Mouse (Mus musculus) midbrain, embryonic 12.5 days (tissue): Measurements from ENCODE around the gene Pdss2. TPM values are rescaled to one million over a fixed set of nuclear protein-coding genes. Genes with fewer than 3 reads are reported as not detected.
"Not testable (repeated sequence)": the region's sequence is repeated elsewhere in the genome, so short reads cannot be mapped to it uniquely, and the experiment has no call there.

Experiments
- ATAC-seq: fragments of 200-750 bp; cut with Nextera tagmentation; 2 replicates; pipeline ENCODE4 v1.8.0; 2017; ENCODE audit warnings: low read depth, moderate TSS enrichment, moderate library complexity; ENCODE audit not compliant: low FRiP score
- H3K27ac ChIP-seq: fragments of 300-500 bp; sonication (generic); replicated peaks from 2 replicates; pipeline ENCODE4 v1.5.1; 2016; ENCODE audit warnings: mild to moderate bottlenecking
- H3K27me3 ChIP-seq: fragments of 300-500 bp; sonication (generic); 2 replicates; pipeline ENCODE4 v1.6.1; 2016; ENCODE audit warnings: mild to moderate bottlenecking
- H3K36me3 ChIP-seq: fragments of 300-500 bp; sonication (generic); 2 replicates; pipeline ENCODE4 v1.6.1; 2016
- H3K4me1 ChIP-seq: fragments of 300-500 bp; sonication (generic); 2 replicates; pipeline ENCODE4 v1.6.1; 2016
- H3K4me2 ChIP-seq: fragments of 300-500 bp; sonication (generic); replicated peaks from 2 replicates; pipeline ENCODE4 v1.6.1; 2016; ENCODE audit warnings: mild to moderate bottlenecking, moderate library complexity
- H3K4me3 ChIP-seq: fragments of 300-500 bp; sonication (generic); 2 replicates; pipeline ENCODE4 v1.5.1; 2016; ENCODE audit warnings: mild to moderate bottlenecking
- H3K9ac ChIP-seq: fragments of 300-500 bp; sonication (generic); replicated peaks from 2 replicates; pipeline ENCODE4 v1.6.1; 2016; ENCODE audit warnings: mild to moderate bottlenecking, moderate library complexity
- H3K9me3 ChIP-seq: fragments of 300-500 bp; sonication (generic); 2 replicates; pipeline ENCODE4 v1.6.1; 2016; ENCODE audit warnings: mild to moderate bottlenecking
- WGBS: fragments of 180-500 bp; shearing (Covaris S2); methylation state at CpG from one replicate; pipeline ENCODE4 v1.1.7; 2016; 5-methylcytosine and 5-hydroxymethylcytosine counted together
- polyA plus RNA-seq: library from polyadenylated mRNA; unstranded; fragments of >200 nt; fragmentation: Nextera tagmentation; extraction: Ambion mirVana; gene quantifications from 2 replicates; pipeline ENCODE4 v1.2.1, GENCODE M21; 2016

Pdss2 gene
- polyA plus RNA-seq, 1 experiment from 2014 or later: 17.3 TPM

GRCm38 (mm10) chr10:43393818-43394217 lies 172.5 kb downstream of the Pdss2 start:
- ATAC-seq: no peak
- WGBS: 90% methylated on average over 6 of the region's 6 CpGs
- H3K27me3 ChIP-seq: no peaks in the 10 kb centered on the region
- H3K27ac ChIP-seq: no peak overlapping the region
- no peaks in the 10 kb centered on the region for H3K4me1 ChIP-seq
- H3K4me3 ChIP-seq: no peak overlapping the region
- H3K4me2 ChIP-seq: no peak overlapping the region
- H3K36me3 ChIP-seq: peaks cover 12% of the 10 kb centered on the region; the same call in 1 of the 2 replicates
- no peaks in the 10 kb centered on the region for H3K9me3 ChIP-seq
- no peak overlapping the region for H3K9ac ChIP-seq

DNA sequence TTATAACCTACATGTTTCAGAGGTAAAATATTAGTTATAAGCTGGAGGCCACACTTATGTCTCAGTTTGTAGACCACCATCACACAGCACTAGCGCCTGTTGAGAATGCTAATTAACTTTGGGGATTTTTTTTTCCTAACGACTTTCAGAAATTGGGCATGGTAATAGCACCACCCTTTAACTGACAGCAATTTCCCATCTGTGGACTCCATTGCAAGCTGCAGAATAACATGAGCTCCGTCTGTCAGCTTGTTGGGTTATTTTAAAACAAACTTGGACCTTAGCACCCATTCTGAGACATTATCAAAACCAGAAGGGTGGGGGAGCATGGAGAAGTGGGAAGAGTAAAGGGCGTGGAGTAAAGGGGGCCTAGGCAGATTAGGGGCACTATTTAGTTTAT lies 174.5 kb downstream of the Pdss2 start:
- H3K4me1 ChIP-seq: no peaks in the 10 kb centered on the region
- no peak for ATAC-seq
- no peak overlapping the region for H3K4me2 ChIP-seq
- H3K4me3 ChIP-seq: no peak overlapping the region
- no peaks in the 10 kb centered on the region for H3K9me3 ChIP-seq
- 85% methylated on average over 4 of the region's 4 CpGs for WGBS
- no peaks in the 10 kb centered on the region for H3K27me3 ChIP-seq
- no peak overlapping the region for H3K27ac ChIP-seq
- H3K9ac ChIP-seq: no peak overlapping the region
- H3K36me3 ChIP-seq: peaks cover 12% of the 10 kb centered on the region; the same call in 1 of the 2 replicates

DNA sequence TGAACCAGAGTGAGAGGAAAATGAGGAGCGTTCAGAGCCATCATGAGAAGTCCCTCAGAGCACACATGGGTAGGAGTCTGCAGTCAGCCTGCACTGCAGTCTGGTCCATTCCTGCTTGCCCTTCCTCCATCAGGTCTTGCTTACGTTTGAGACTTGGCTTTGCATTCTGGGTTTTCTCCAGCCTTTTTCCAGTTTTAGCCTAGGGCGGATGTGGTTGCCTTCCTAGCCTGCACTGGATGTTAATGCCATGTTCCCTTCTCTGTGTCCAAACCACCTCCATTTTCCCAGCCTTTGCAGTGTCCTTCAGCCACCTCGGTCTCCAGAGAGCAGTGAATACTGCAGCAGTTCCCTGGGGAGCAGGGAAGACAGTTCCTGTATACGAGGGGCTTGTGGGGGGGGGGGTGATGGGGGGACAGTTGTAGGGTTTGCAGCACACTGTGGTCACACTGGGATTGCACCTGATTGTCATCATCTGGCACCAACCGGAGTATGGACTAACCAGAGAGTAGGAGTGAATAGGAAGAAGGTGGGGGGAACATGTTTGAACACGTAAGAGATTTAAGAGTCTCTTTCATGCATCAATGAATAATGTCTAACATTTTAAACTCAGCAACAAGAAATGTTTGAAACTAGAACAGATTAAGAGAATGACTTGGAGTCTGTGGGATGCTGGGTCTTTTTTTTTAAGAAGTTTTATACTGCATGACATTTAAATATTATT lies 178.5 kb downstream of the Pdss2 start:
- 83% methylated on average over 7 of the region's 7 CpGs for WGBS
- Histone ChIP-seq H3K9ac (no peak overlapping the region), H3K9me3 (no peaks in the 10 kb centered on the region), H3K27me3 (no peaks in the 10 kb centered on the region), H3K27ac (no peak overlapping the region), H3K4me2 (no peak overlapping the region), H3K4me1 (no peaks in the 10 kb centered on the region), H3K4me3 (no peak overlapping the region), H3K36me3 (peaks cover 12% of the 10 kb centered on the region; the same call in 1 of the 2 replicates)
- no peak for ATAC-seq

DNA sequence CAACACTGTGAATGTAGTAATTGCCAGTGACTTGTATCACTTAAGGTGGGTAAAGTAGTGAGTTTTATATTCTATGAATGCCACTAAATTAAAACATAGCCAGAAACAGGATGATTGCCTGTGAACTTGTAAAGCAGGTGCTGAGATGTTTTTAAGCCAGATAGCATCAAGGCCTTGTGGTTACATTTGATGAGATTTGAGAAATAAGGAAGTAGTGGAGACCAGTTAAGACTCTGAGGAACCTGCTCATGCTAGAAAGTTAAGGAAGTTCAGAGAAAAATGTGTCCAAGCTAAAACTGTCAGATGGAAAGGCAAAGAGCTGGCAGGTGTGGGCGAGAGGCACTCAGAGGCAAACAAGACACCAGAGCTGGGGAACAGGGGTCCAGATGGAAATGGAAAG lies 184.8 kb downstream of the Pdss2 start:
- no peak overlapping the region for H3K4me3 ChIP-seq
- H3K4me1 ChIP-seq: 0 out of 2 replicates have a peak, but pooled peaks cover 3% of the 10 kb centered on the region
- WGBS: 94% methylated on average over 1 of the region's 1 CpGs
- H3K4me2 ChIP-seq: no peak overlapping the region
- no peak overlapping the region for H3K9ac ChIP-seq
- no peaks in the 10 kb centered on the region for H3K9me3 ChIP-seq
- H3K27me3 ChIP-seq: no peaks in the 10 kb centered on the region
- ATAC-seq: no peak
- H3K27ac ChIP-seq: no peak overlapping the region
- H3K36me3 ChIP-seq: no peaks in the 10 kb centered on the region

- Histone ChIP-seq H3K4me2 (no peak overlapping the region), H3K9ac (no peak overlapping the region), H3K9me3 (no peaks in the 10 kb centered on the region), H3K27ac (no peak overlapping the region), H3K4me3 (no peak overlapping the region), H3K36me3 (no peaks in the 10 kb centered on the region), H3K4me1 (0 out of 2 replicates have a peak, but pooled peaks cover 3% of the 10 kb centered on the region), H3K27me3 (no peaks in the 10 kb centered on the region)
- no peak for ATAC-seq
- 89% methylated on average over 12 of the region's 12 CpGs for WGBS
Measured at GRCm38 (mm10) chr10:43406885-43407284, 185.6 kb downstream of the Pdss2 start.

DNA sequence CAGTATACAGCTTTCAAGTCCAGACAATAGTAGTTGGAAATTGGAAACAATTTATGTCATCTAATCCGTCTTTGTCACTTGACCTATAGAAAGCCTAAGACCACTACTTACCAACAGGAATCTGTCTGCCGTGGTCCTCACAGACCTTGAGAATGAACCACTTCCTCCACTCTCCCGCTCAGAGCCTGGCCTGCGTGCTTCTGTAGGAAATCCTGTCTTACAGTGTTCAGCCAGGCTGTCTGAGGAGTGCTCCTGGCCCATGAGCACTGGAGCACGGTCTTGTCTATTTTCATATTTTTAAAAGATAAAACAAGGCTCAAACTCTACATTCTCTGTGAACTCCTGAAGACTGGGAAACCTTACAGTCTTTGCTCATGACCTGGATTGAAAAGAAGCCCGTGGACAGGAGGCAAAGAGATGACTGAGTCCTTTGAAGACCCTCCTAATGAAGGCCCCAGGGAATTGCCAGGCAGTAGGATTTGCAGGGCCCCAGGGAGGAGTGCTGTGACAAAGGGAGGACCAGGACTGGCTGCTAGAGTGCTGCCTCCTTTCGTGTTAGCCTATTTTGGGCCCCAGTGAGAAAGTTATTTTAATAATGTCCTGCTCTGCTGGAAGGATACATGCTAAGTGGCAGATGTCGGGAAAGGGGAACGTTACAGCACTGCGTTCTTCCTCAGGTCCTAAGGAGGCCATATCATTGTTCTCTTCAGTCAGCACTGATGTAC lies 188.4 kb downstream of the Pdss2 start:
- Histone ChIP-seq H3K4me1 (0 out of 2 replicates have a peak, but pooled peaks cover 3% of the 10 kb centered on the region), H3K9me3 (no peaks in the 10 kb centered on the region), H3K36me3 (no peaks in the 10 kb centered on the region), H3K27me3 (no peaks in the 10 kb centered on the region), H3K27ac (no peak overlapping the region), H3K9ac (no peak overlapping the region), H3K4me3 (no peak overlapping the region), H3K4me2 (no peak overlapping the region)
- ATAC-seq: peak; percentile 44; the same call in 1 of the 2 replicates
- WGBS: 77% methylated on average over 10 of the region's 10 CpGs

DNA sequence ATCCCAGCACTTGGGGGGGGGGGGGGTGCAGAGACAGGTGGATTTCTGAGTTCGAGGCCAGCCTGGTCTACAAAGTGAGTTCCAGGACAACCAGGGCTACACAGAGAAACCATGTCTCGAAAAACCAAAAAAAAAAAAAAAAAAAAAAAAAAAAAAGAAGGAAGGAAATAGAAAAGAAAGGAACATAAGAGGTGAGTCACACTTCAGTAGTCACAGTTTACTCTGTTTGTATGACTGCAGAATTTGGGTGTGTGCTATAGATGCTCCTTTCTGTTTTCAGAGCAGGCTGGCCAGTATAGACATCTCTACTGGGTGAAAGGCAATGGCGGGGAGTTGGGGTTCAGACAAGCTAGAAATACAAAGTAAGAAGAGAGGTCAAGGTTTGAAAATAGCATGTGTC lies 189.9 kb downstream of the Pdss2 start:
- H3K36me3 ChIP-seq, H3K4me2 ChIP-seq, H3K4me1 ChIP-seq, H3K27ac ChIP-seq, H3K9me3 ChIP-seq, H3K9ac ChIP-seq, ATAC-seq, H3K4me3 ChIP-seq, H3K27me3 ChIP-seq: not testable (repeated sequence)
- 97% methylated on average over 2 of the region's 3 CpGs for WGBS

DNA sequence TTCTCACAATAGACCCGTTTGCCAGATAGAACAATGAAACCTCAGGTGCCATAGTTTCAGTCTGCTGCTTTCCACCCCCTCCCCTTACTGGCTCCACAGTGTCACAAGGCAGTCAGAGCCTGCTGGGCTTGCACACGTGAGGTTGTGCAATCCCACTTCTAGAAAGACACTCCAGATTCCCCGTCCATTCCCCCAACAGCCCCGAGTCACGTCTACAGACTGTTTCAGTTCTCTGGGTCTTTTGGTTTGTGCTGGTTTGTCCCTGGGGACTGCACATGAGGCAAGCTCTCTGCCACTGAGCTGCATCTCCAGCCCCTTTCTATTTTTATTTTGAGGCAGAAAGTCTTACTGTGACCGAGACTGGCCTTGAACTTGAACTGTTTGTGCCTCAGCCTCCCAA lies 196.1 kb downstream of the Pdss2 start:
- H3K9me3 ChIP-seq: no peaks in the 10 kb centered on the region
- no peaks in the 10 kb centered on the region for H3K36me3 ChIP-seq
- 86% methylated on average over 6 of the region's 6 CpGs for WGBS
- H3K9ac ChIP-seq: no peak overlapping the region
- H3K4me1 ChIP-seq: peaks cover 6% of the 10 kb centered on the region; the same call in 1 of the 2 replicates
- no peak overlapping the region for H3K4me3 ChIP-seq
- no peak overlapping the region for H3K4me2 ChIP-seq
- H3K27ac ChIP-seq: no peak overlapping the region
- no peak for ATAC-seq
- no peaks in the 10 kb centered on the region for H3K27me3 ChIP-seq

DNA sequence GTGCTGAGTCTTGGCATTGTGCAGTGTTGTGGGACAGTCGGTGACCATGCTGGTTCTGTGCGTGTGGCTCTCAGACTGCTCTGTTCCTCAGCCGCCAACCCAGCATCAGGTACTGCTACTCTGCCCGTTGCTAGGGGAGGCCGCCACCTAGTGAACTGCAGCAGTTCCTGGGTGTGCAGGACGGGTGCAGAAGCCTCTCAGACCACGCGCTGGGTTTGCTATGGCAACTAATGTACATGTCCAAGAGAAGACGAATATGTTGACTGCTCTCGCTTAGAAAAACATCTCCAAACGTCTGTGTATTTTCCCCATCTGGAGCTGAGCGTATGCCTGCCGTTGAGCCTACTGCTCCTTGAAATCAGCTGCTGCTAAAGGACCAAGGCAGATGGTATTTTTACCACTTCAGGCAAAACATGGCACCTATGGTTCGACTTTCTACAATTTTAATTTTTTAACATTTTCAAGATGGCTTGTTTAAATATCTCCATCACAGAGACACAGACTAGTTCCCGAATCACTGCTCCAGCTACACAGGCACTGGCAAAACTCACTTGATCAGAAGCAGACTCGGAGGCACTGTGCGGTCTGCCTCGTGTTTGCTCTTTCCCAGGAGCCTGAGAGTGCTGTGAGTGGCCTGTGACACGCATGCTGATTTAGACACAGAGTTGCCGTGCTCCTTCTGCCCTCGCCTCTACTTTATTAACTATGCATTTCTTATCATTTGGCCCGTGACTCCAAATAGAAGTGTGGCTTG lies 199.6 kb downstream of the Pdss2 start:
- no peaks in the 10 kb centered on the region for H3K36me3 ChIP-seq
- H3K9me3 ChIP-seq: no peaks in the 10 kb centered on the region
- 69% methylated on average over 22 of the region's 22 CpGs for WGBS
- H3K9ac ChIP-seq: no peak overlapping the region
- H3K4me3 ChIP-seq: no peak overlapping the region
- ATAC-seq: 0 out of 2 replicates have a peak, but pooled peaks have one; percentile 9
- 0 out of 2 replicates have a peak overlapping the region, but pooled peaks have one; percentile 20 for H3K27ac ChIP-seq
- peaks cover 8% of the 10 kb centered on the region; the same call in 1 of the 2 replicates for H3K4me1 ChIP-seq
- H3K4me2 ChIP-seq: no peak overlapping the region
- H3K27me3 ChIP-seq: no peaks in the 10 kb centered on the region

DNA sequence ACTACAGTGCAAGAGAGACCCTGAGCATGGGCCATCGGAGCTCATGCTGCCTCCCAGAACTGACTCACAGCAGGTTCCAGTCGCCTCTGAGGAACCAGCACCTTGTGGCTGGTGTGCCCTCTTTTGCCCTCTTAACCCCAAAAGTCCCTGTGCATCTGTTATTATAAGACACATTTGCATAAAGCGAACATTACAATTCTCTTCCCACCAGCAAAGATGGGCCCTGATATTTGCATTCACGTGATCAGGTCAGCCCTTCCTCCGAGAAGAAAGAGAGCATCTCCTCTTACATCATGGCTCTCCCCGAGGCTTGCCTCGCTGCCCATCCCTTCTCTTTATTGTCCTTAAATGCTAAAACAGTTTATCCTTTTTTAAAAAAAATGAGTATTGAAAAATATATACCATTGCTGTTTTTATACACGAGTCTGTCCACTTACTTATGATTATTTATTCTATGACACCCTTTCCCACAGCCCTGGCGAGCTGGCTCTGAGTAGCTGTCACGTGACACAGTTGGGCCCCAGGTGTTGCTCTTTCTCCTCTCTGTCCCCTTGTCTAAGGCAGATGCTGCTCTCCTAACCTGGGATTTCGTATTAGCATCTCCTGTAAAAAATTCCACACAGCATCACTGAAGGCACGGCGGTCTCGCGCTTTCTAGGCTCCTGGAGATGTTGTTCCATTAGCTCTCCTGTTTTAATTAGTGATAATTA lies 200.9 kb downstream of the Pdss2 start:
- Histone ChIP-seq H3K9ac (no peak overlapping the region), H3K4me2 (no peak overlapping the region), H3K27me3 (no peaks in the 10 kb centered on the region), H3K4me1 (peaks cover 8% of the 10 kb centered on the region; the same call in 1 of the 2 replicates), H3K9me3 (no peaks in the 10 kb centered on the region), H3K27ac (peak overlapping the region; percentile 63), H3K36me3 (no peaks in the 10 kb centered on the region), H3K4me3 (no peak overlapping the region)
- peak; percentile 30; the same call in 1 of the 2 replicates for ATAC-seq
- WGBS: 67% methylated on average over 15 of the region's 15 CpGs

- Histone ChIP-seq H3K36me3 (no peaks in the 10 kb centered on the region), H3K4me2 (no peak overlapping the region), H3K27ac (no peak overlapping the region), H3K9ac (no peak overlapping the region), H3K4me3 (no peak overlapping the region), H3K27me3 (no peaks in the 10 kb centered on the region), H3K4me1 (peaks cover 8% of the 10 kb centered on the region; the same call in 1 of the 2 replicates), H3K9me3 (no peaks in the 10 kb centered on the region)
- 90% methylated on average over 5 of the region's 5 CpGs for WGBS
- ATAC-seq: no peak
Measured at GRCm38 (mm10) chr10:43424545-43424944, 203.3 kb downstream of the Pdss2 start.
